Mouse (Mus musculus) myocyte (in vitro differentiated cells): ENCODE results near the gene Rusc2.

ENCODE experiments used
- MYOD1 ChIP-seq, 3 experiments: IDR thresholded peaks; one replicate each; pipeline ENCODE4 v1.6.1; 2011; ENCODE audit warnings: control low read depth in 2 of 3, low read depth in 2 of 3, mild to moderate bottlenecking in 2 of 3, moderate library complexity in 1 of 3; ENCODE audit not compliant: insufficient read length in 2 of 3, control insufficient read depth in 1 of 3
- POLR2A ChIP-seq: IDR thresholded peaks from one replicate; pipeline ENCODE4 v1.6.1; 2011; ENCODE audit warnings: low read depth, mild to moderate bottlenecking, control low read depth, moderate library complexity; ENCODE audit not compliant: insufficient read length
- POLR2AphosphoS2 ChIP-seq: IDR thresholded peaks from one replicate; pipeline ENCODE4 v1.6.1; 2011; ENCODE audit warnings: low read depth, control low read depth; ENCODE audit not compliant: insufficient read length

DNA sequence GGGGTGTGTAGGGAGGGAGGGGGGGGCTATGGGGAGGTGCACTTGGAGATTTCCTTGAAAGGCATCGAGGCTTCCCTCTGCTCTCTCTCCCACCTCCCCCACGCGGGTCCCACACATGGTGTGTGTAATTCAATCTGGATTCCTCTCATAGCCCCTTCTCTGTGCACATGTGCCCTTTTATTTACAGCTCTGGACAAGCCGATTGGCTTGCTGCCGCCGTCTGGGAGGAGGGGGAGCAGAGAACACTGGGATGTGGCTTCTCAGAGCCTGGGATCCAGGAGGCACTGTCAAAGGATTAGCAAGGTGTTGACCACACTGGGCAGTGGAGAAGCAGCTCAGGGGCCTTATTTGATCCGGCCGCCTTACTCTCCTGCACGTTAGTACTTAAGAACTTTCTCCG is 19.2 kb downstream of the Rusc2 start:
- TF ChIP-seq MYOD1 (IDR thresholded peaks at IDR 0.05; ENCODE audit: control insufficient read depth in 1 of 3, insufficient read length in 2 of 3, low read depth in 2 of 3) (no peak), POLR2A (no peak), POLR2AphosphoS2 (no peak)
